Mouse (Mus musculus): ENCODE measurements around the gene Rbfox2. TPM values are rescaled to one million over a fixed set of nuclear protein-coding genes. Genes with fewer than 3 reads are reported as not detected.
"Not testable (repeated sequence)": the region's sequence is repeated elsewhere in the genome, so short reads cannot be mapped to it uniquely, and the experiment has no call there.

The Rbfox2 gene
- polyA plus RNA-seq, 1 experiment = 6.6 TPM

DNA sequence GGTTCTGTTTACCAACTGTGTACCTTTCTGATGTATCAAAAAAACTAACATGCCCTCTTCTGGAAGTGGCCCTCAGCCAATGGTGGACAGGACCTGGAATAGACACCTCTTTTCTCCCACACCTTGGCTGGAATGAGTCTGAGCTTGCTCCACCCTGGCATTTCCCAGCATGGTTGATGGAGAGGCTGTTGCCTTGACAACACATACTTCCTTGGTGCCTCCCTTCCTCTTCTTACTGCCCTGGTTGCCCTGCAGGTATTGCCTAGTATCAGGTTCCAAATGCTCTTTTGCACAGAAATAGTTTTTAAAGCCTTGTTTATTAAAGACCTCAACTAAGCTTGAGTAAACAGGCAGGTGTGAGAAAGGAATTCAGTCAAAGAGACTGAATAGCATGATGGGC is 33.8 kb upstream of the Rbfox2 start:
- Histone ChIP-seq H3K27ac (ENCODE audit: insufficient read depth, low read length) (no peak overlapping the region), H3K36me3 (ENCODE audit: control insufficient read depth, insufficient read depth, low read length) (no peaks in the 10 kb centered on the region), H3K27me3 (ENCODE audit: control insufficient read depth, insufficient read depth, low read length) (no peaks in the 10 kb centered on the region), H3K4me3 (ENCODE audit: extremely low read depth, insufficient read depth, insufficient read length) (no peak overlapping the region), H3K4me1 (ENCODE audit: control insufficient read depth, insufficient read depth, insufficient read length) (no peaks in the 10 kb centered on the region)
- TF ChIP-seq POLR2A (IDR thresholded peaks at IDR 0.05; ENCODE audit: low read depth, low read length) (no peak), CTCF (IDR thresholded peaks at IDR 0.05; ENCODE audit: extremely low read depth, insufficient read depth, insufficient read length, insufficient replicate concordance) (no peak)
- DNase-seq (ENCODE audit: low read depth in 1 of 2, low spot score in 2 of 2) = no peak

DNA sequence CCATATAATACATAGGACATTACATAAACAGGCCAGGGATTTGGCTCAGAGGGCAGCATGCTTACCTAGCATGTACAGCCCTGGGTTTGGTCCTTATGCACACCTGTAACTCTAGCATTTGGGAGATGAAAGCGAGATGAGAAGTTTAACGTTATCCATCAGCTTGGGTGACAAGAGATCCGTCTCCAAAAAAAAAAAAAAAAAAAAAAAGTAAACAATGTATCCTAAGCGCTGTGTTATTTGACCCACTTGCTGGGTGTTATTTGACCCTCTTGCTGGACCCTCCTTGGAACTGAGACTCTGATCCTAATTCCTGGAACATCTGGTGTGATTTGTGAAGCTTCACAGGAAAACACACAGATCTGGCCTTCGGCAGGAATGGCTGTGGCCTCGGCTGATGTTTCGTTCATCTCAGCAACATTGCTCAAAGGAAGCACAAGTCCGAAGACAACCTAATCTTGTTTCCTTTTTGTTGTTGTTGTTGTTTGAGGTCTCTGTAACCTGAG is 32.2 kb upstream of the Rbfox2 start:
- no peak overlapping the region for H3K4me3 ChIP-seq (ENCODE audit: extremely low read depth, insufficient read depth, insufficient read length)
- no peaks in the 10 kb centered on the region for H3K27me3 ChIP-seq (ENCODE audit: control insufficient read depth, insufficient read depth, low read length)
- TF ChIP-seq POLR2A (IDR thresholded peaks at IDR 0.05; ENCODE audit: low read depth, low read length) = no peak
- no peak for TF ChIP-seq CTCF (IDR thresholded peaks at IDR 0.05; ENCODE audit: extremely low read depth, insufficient read depth, insufficient read length, insufficient replicate concordance)
- H3K27ac ChIP-seq (ENCODE audit: insufficient read depth, low read length) = no peak overlapping the region
- 86% methylated on average over 8 of the region's 8 CpGs for WGBS
- H3K36me3 ChIP-seq (ENCODE audit: control insufficient read depth, insufficient read depth, low read length) = no peaks in the 10 kb centered on the region
- DNase-seq (ENCODE audit: low read depth in 1 of 2, low spot score in 2 of 2) = no peak
- H3K4me1 ChIP-seq (ENCODE audit: control insufficient read depth, insufficient read depth, insufficient read length) = no peaks in the 10 kb centered on the region

DNA sequence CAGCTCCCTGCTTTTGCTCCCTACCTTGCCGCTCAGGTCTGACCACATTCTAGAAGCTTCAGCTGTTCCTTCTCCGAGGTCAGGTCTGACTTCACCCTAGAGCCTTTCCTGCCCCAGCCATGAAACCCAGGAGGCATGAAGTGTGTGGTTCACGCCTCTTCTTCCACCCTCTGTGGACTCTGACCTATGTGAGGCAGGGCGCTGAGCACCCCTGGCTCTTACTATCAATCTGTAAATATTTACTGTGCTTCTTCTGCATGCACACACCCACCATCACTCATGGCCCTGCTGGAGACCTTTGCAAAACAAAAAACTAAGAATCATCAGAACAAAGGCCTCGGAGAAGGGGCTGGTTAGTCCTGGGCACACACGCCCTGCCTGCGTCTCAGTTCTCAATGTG is 31.6 kb upstream of the Rbfox2 start:
- WGBS = 82% methylated on average over 7 of the region's 7 CpGs
- no peak for TF ChIP-seq POLR2A (IDR thresholded peaks at IDR 0.05; ENCODE audit: low read depth, low read length)
- TF ChIP-seq CTCF (IDR thresholded peaks at IDR 0.05; ENCODE audit: extremely low read depth, insufficient read depth, insufficient read length, insufficient replicate concordance) = no peak
- DNase-seq (ENCODE audit: low read depth in 1 of 2, low spot score in 2 of 2) = no peak
- H3K4me3 ChIP-seq (ENCODE audit: extremely low read depth, insufficient read depth, insufficient read length) = no peak overlapping the region
- no peaks in the 10 kb centered on the region for H3K36me3 ChIP-seq (ENCODE audit: control insufficient read depth, insufficient read depth, low read length)
- H3K4me1 ChIP-seq (ENCODE audit: control insufficient read depth, insufficient read depth, insufficient read length) = no peaks in the 10 kb centered on the region
- no peak overlapping the region for H3K27ac ChIP-seq (ENCODE audit: insufficient read depth, low read length)
- H3K27me3 ChIP-seq (ENCODE audit: control insufficient read depth, insufficient read depth, low read length) = no peaks in the 10 kb centered on the region

DNA sequence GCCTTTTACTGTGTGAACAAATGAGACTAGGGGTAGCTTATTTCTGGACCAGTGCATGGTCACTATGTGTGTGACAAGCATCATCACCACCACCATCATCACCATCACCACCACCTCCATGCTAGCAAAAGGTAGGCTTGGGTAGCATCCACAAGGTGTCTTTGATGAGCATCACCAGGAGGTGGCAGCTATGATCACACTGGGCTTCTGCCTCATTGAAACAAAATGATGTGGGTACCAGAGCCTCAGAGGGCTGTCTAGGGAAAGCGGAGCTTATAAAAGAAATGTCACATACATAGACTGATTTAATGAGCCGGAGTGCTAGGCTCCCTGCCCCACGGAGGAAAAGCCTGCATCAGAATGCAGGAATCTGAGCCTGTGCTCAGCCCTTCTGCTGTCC is 31.1 kb upstream of the Rbfox2 start:
- TF ChIP-seq POLR2A (IDR thresholded peaks at IDR 0.05; ENCODE audit: low read depth, low read length) (no peak), CTCF (IDR thresholded peaks at IDR 0.05; ENCODE audit: extremely low read depth, insufficient read depth, insufficient read length, insufficient replicate concordance) (no peak)
- no peaks in the 10 kb centered on the region for H3K4me1 ChIP-seq (ENCODE audit: control insufficient read depth, insufficient read depth, insufficient read length)
- WGBS = 80% methylated on average over 3 of the region's 3 CpGs
- no peak overlapping the region for H3K4me3 ChIP-seq (ENCODE audit: extremely low read depth, insufficient read depth, insufficient read length)
- H3K36me3 ChIP-seq (ENCODE audit: control insufficient read depth, insufficient read depth, low read length) = no peaks in the 10 kb centered on the region
- DNase-seq (ENCODE audit: low read depth in 1 of 2, low spot score in 2 of 2) = no peak
- no peaks in the 10 kb centered on the region for H3K27me3 ChIP-seq (ENCODE audit: control insufficient read depth, insufficient read depth, low read length)
- H3K27ac ChIP-seq (ENCODE audit: insufficient read depth, low read length) = no peak overlapping the region

DNA sequence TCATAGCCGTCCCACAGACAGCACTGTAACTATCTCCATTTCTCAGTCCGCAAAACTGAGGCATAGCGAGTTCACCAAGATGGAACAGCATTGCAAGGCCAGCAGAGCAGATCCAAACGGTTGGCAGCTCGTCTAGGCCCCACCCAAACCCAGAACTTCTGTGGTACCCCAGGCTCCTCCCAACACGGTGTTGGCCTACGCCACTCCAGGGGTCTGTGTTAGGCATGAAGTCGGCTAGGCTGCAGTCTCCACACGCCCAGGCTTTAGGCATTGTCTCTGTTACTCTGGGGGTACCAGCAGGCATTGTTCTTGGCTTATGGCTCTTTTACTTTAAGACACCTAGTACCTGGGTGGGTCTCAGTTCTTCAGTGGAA is 30.2 kb upstream of the Rbfox2 start:
- no peak for DNase-seq (ENCODE audit: low read depth in 1 of 2, low spot score in 2 of 2)
- H3K36me3 ChIP-seq (ENCODE audit: control insufficient read depth, insufficient read depth, low read length) = no peaks in the 10 kb centered on the region
- no peak overlapping the region for H3K27ac ChIP-seq (ENCODE audit: insufficient read depth, low read length)
- no peak overlapping the region for H3K4me3 ChIP-seq (ENCODE audit: extremely low read depth, insufficient read depth, insufficient read length)
- no peaks in the 10 kb centered on the region for H3K4me1 ChIP-seq (ENCODE audit: control insufficient read depth, insufficient read depth, insufficient read length)
- no peaks in the 10 kb centered on the region for H3K27me3 ChIP-seq (ENCODE audit: control insufficient read depth, insufficient read depth, low read length)
- 54% methylated on average over 9 of the region's 9 CpGs for WGBS
- TF ChIP-seq CTCF (IDR thresholded peaks at IDR 0.05; ENCODE audit: extremely low read depth, insufficient read depth, insufficient read length, insufficient replicate concordance) (no peak), POLR2A (IDR thresholded peaks at IDR 0.05; ENCODE audit: low read depth, low read length) (no peak)

DNA sequence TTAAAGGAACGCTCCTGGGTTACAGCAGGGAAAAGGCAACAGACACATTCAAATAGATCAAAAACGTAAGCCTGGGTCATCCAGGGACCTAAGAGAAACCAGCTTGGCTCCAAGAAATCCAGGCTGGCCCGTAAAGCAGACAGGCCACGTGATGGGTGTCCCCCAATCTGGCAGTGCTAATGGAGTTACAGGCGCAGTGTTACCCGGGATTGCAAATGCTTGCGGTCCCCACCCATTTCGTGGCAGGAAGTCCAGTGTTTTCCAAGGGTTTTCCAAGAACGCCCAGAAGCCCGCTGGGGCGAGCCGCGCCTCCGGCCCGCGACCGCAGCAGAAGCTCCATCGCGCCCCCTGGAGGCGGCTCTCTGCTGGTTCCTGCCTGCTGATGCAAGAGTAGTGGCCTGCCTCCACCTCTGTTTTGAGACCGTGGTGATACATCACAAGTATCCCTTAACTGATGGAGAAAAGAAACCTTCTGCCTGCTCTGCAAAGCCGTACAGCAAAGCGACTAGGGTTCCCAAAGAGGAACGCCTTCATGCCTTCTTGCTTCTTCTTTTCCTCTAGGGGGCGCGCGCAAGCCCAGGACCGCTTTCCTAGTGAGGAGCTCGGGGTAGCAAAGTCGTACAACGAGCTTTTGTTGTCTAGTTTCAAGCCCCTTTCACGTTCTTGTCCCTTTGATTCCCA is 29.6 kb upstream of the Rbfox2 start:
- H3K27ac ChIP-seq (ENCODE audit: insufficient read depth, low read length) = no peak overlapping the region; the same call in 1 of the 2 replicates
- TF ChIP-seq POLR2A (IDR thresholded peaks at IDR 0.05; ENCODE audit: low read depth, low read length) (no peak), CTCF (IDR thresholded peaks at IDR 0.05; ENCODE audit: extremely low read depth, insufficient read depth, insufficient read length, insufficient replicate concordance) (no peak)
- H3K27me3 ChIP-seq (ENCODE audit: control insufficient read depth, insufficient read depth, low read length) = no peaks in the 10 kb centered on the region
- no peak overlapping the region for H3K4me3 ChIP-seq (ENCODE audit: extremely low read depth, insufficient read depth, insufficient read length)
- no peaks in the 10 kb centered on the region for H3K4me1 ChIP-seq (ENCODE audit: control insufficient read depth, insufficient read depth, insufficient read length)
- peak in 1 of 2 experiments; percentile 9 for DNase-seq (ENCODE audit: low read depth in 1 of 2, low spot score in 2 of 2)
- no peaks in the 10 kb centered on the region for H3K36me3 ChIP-seq (ENCODE audit: control insufficient read depth, insufficient read depth, low read length)
- WGBS = 10% methylated on average over 32 of the region's 32 CpGs

DNA sequence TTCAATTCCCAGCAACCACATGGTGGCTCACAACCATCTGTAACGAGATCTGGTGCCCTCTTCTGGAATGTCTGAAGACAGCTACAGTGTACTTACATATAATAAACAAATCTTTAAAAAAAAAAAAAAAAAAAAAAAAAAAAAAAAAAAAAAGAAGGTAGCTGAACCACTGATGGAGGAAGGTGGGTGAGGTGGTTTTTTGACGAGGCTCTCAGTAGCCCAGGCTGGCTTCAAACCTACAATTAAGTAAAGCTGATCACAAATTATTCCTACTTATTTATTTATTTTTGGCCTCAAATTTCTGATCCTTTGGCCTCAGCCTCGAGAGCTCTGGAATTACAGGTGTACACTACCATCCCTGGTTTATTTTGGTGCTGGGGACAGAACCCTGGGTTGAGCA is 28.4 kb upstream of the Rbfox2 start:
- WGBS = 67% methylated on average over 3 of the region's 3 CpGs
- H3K4me3 ChIP-seq (ENCODE audit: extremely low read depth, insufficient read depth, insufficient read length); H3K27ac ChIP-seq (ENCODE audit: insufficient read depth, low read length); DNase-seq (ENCODE audit: low read depth in 1 of 2, low spot score in 2 of 2); H3K27me3 ChIP-seq (ENCODE audit: control insufficient read depth, insufficient read depth, low read length); H3K36me3 ChIP-seq (ENCODE audit: control insufficient read depth, insufficient read depth, low read length); H3K4me1 ChIP-seq (ENCODE audit: control insufficient read depth, insufficient read depth, insufficient read length): not testable (repeated sequence)
